Mouse (Mus musculus): ENCODE data around the gene Ccm2.

Gene Ccm2

GRCm38 (mm10) chr11:6603224-6603623 lies 56.5 kb downstream of the Ccm2 start:
- no peak for DNase-seq (ENCODE audit: low read depth, low spot score)

DNA sequence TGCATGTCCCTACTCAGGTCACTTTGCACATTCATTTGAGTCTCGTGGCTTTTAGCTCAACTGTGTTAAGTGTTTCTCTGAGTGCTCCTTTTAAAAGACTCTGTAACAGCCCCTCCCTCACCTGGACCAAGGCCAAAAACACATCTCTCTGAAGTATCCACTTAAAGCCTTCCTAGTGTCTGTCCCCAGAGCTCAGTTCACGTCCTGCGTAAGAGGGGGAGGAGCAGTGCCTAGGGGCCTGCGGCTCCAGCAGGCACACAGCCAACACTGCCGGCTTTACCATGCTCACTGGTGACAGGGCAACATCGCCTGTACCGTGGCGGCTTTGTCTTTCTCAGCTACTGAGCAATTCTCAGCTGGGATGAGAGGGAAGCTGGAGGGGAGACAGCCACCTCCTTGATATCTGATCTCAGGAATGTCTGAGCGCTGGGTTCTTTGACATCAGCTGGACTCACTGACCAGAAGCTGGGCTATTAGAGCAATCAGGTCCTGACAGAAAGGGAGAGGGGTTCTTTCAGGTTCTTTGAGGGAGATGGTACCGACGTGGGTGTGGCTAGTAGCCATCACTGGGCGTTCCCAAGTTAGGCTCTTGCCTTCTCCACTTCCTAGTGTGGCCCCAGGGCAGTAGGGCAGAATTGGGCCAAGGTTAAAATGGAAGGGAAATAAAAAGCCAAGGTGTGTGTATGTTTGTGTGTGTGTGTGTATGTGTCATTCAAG lies 57.4 kb downstream of the Ccm2 start:
- peak; percentile 32 for DNase-seq (ENCODE audit: low read depth, low spot score)

- DNase-seq (ENCODE audit: low read depth, low spot score): no peak
Observed at GRCm38 (mm10) chr11:6604604-6604936, 57.9 kb downstream of the Ccm2 start.

DNA sequence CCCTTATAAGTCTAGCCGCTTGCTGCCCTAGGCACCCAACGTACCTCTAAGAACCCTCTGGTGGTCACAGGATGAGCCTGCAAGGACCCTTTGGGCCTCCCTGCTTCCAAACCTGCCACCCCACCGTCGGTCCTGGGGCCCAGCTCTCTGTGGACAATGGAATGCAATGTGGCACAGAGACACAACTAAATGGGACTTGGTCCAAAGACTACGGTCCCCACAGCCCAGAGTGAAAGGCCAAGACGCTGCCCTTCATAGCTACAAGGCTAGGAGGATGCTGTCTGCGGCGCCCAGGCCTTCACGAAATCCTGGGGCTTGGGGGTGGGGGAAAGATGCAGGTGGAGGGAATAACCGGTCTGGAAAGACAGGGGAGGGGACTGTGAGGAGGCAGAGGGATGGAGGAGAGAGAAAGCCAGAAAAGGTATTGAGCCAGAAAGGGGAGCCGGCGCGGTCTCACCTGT lies 58.4 kb downstream of the Ccm2 start:
- DNase-seq (ENCODE audit: low read depth, low spot score): no peak

- no peak for DNase-seq (ENCODE audit: low read depth, low spot score)
Observed at GRCm38 (mm10) chr11:6605491-6606399, 59.1 kb downstream of the Ccm2 start, which contains the start of gene Nacad. Gene Nacad (minus strand): TSS chr11:6606053.

DNA sequence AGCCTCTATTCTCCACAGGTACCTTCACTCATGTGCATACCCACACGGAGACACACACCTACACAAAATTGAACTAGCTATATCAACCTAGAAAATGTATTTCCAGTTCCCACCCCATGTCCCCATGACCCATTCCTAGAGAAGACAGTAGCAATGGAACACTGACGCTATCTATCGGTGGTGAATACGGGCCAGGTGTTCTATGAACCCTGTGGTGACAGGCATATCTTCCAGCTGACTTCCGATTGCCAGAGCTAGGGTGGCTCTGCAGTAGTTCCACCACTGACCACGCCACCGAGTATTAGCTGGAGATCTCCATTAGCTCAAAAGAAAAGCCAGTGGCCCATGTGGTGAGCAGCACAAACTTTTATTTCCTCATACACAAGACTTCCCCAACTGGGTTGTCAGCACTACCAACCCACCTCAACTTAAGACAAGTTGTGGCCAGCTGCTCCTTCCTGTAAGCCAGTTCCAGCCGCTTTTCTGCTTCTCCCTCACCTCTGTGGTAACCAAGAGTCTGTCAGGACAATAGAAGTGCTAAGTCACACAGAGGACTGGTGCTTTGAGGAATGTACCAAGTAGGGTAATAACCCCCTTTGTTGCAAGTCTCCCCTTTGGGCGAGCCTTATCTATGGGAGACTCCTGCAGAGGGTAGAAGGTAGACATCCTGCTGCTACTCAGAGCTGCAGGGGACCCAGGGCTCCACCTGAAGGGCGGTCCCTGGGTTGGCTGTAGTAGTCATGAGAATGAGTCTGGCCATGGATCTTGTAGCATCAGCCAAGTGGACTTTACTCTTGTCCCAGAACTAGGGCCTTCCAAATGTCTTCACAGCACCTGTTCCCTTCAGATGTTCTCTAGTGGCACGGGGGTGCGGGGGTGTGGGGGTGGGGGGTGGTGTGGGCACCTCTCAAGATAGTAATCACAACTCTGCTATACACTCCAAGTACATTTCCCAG lies 68.8 kb downstream of the Ccm2 start:
- DNase-seq (ENCODE audit: low read depth, low spot score): no peak

GRCm38 (mm10) chr11:6623704-6624103 lies 77.0 kb downstream of the Ccm2 start:
- no peak for DNase-seq (ENCODE audit: low read depth, low spot score)

DNA sequence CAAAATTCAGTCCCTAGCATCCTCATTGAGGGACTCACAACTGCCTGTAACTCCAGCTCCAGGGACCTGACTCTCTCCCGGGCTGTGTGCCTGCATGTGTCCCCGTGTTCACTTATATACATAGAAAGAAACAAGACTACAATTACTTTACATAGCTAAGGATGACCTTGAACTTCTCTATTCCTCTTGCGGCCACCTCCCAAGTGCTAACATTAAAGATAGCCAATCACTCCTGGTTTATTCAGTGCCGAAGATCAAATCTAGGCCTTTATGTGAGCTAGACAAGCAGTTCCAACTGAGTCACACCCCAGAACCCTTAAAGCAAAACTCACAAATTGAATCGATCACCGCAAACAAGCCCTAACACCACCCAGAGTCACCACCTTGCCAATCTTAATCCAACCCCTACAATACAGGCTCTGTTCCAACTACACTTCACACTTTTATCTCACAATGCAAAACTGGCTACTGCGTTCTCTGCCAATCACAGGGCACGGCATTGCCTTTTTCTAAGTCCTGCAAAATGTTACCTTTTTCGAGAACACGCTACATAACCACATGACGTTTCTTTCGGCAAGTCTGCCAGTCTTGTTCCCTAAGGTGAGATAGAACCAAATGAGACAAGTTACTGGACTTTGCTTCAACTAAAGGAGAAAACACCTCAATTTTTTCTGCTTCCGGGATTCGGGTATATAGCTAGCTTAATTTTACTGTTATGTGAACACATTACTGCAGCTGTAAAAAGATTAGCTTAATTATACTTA lies 78.1 kb downstream of the Ccm2 start:
- DNase-seq (ENCODE audit: low read depth, low spot score): no peak

- peak; percentile 93 for DNase-seq (ENCODE audit: low read depth, low spot score)
Observed at GRCm38 (mm10) chr11:6625478-6626387, 79.0 kb downstream of the Ccm2 start, which contains the start of gene Tbrg4. Gene Tbrg4 (minus strand): TSS chr11:6626067.

DNA sequence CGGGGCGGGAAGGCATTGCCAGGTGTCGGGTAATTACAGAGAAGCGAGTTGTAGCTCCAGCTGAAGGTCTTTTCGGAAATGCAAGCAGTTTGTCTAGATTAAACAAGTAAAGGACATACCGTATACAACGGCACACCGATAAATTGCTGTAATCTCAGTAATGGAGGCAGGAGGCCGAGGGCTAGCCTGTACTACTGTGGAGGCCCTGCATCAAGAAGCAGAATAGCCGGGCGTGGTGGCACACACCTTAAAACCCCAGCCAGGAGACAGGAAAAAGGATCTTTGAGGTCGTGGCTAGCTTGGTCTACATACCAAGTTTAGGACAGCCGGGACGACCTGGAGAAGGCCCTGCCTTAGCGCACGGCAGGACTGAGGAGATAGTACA lies 79.7 kb downstream of the Ccm2 start:
- no peak for DNase-seq (ENCODE audit: low read depth, low spot score)

GRCm38 (mm10) chr11:6627731-6628130 lies 81.0 kb downstream of the Ccm2 start:
- no peak for DNase-seq (ENCODE audit: low read depth, low spot score)

DNA sequence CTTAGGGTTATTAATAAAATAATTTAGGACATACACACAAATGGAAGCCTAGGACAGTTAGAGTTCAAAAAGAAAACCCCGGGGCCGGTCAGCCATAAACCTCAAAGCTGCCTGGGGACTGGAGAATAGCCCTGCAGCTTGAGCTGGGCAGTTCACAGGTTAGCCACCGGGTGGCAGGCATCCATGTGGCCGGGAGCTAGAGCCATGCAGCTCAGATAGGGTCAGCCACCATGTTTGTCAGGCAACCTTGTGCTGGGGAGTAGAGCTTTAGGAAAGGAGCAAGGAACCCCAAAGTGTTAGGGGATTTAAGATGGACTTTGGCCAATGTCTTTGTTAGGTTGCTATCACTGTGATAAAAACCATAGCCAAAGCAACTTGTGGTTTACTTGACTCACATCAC lies 81.9 kb downstream of the Ccm2 start:
- peak; percentile 81 for DNase-seq (ENCODE audit: low read depth, low spot score)

- peak; percentile 56 for DNase-seq (ENCODE audit: low read depth, low spot score)
Observed at GRCm38 (mm10) chr11:6629655-6630054, 83.0 kb downstream of the Ccm2 start.

GRCm38 (mm10) chr11:6636150-6636549 lies 89.5 kb downstream of the Ccm2 start:
- no peak for DNase-seq (ENCODE audit: low read depth, low spot score)

GRCm38 (mm10) chr11:6638537-6638936 lies 91.8 kb downstream of the Ccm2 start, which contains the start of gene Wap:
Gene Wap (minus strand): TSS chr11:6638637.
- DNase-seq (ENCODE audit: low read depth, low spot score): no peak

GRCm38 (mm10) chr11:6639072-6639471 lies 92.4 kb downstream of the Ccm2 start:
- no peak for DNase-seq (ENCODE audit: low read depth, low spot score)

- DNase-seq (ENCODE audit: low read depth, low spot score): no peak
Observed at GRCm38 (mm10) chr11:6644566-6644965, 97.9 kb downstream of the Ccm2 start.
